Mouse (Mus musculus): ENCODE measurements at regions not wholly inside any gene's neighbourhood (a gene's known extent, or its start where the extent isn't known, plus 50 kb on each side); places are given as distances from the start of the nearest gene placed in this dataset.
A peak's percentile ranks its signal among the peaks of the same experiment; 100 is the strongest.

DNA sequence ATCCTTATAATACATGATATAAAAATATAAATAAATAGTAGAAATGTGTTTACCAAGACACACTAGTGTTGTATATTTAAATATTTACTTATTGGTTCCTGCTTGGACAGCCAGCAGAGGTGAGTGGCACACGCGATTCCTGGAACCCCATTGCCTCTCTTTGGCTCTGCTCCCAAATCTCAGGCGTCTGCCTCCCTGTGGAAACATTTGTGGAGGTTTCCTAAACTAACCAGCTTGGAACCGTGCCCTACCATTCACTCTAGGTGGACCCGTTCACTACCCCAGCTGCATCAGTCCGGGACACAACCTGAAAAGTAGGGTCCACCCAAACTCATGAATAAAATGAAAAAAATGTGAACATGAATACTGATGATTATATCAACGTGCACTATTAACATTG is 404.0 kb upstream of the Defb41 start:
- no peak for DNase-seq (ENCODE audit: low spot score)

DNA sequence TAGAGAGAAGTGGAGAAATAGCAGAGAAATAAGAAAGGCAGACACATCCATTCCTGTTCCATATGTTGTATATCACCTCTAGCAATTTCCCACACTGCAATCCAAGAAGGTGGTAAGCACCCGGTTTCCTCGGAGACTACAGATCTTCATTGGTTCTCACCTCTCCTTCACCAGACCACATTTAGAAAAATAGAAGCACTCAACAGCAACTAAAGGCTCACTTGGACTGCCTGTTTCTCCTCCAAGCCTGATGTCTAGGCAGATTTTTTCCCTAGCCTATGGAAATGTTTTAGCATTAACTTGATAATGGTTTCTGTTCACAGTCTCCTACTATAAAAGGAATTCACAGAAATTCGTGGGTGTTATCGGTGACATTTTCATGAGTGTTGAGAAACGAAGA is 403.3 kb upstream of the Defb41 start:
- DNase-seq (ENCODE audit: low spot score) = no peak

DNA sequence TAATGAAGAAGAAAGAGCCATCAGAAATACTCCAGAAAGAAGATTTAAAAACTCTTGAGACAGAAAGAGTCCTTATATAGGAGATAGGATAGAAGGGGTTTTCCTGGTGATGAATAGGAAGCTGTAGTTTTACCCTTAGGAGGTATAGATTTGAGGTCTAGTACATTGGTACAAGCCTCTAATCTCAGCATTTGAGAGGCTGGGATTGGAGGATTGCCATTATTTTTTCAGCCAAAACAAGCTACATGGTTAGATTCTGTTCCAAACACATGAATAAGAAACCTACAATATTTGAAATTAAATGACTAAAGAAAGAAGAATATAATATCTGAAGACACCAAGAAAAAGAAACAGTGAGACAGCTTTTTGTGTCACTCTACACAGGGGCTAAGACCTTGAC is 375.9 kb upstream of the Defb41 start:
- DNase-seq (ENCODE audit: low spot score) = no peak

DNA sequence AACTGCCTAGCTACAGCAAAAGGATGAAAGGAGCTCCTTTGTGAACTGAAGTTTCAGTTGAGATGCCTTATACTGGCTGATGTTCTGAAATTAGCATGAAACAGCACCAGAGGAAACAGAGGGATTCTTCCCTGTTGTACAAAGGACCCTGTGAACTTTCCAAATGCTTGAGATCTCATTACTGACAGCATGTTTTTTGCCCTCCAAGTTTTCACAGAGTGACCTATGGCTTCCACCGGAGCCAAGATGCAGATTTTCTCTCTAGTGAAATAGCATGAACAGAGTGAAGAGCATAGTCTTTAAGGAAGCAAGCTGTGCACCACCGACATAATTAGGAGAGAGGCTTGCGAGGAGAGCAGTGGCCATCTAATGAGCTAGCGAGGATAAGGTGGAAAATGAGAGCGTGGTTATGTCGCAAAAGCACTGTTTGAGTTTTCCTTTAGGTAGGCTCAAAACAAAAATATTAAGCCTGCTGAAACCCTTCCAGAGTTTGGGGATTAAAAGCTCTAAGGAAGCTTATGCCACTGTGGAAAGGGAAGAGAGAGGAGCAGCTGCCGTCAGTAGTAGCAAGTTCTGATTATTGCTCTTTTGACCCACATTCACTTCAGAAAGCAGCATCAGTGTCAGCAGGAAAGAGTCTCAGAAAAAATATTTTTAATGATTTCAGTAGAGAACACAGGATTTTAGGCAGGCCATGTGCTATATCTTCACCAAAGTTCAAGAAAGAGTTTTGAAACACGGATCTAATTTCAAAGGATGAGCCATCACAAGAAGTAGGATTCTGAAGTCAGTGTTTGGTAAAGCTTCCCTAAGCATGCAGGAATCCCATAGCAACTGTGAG is 374.7 kb upstream of the Defb41 start:
- no peak for DNase-seq (ENCODE audit: low spot score)

DNA sequence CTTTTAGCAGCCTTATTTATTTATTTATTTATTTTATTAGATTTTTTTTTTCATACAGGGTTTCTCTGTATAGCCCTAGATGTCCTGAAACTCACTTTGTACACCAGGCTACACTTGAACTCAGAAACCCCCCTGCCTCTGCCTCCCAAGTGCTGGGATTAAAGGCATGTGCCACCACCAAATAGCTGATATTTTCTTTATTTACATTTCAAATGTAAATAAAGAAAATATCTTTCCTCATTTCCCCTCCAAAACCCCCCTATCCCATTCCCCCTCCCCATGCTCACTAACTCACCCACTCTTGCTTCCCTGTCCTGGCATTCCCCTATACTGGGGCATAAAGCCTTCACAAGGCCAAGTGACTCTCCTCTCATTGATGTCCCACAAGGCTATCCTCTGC is 372.4 kb upstream of the Defb41 start:
- DNase-seq (ENCODE audit: low spot score) = peak; percentile 25

DNA sequence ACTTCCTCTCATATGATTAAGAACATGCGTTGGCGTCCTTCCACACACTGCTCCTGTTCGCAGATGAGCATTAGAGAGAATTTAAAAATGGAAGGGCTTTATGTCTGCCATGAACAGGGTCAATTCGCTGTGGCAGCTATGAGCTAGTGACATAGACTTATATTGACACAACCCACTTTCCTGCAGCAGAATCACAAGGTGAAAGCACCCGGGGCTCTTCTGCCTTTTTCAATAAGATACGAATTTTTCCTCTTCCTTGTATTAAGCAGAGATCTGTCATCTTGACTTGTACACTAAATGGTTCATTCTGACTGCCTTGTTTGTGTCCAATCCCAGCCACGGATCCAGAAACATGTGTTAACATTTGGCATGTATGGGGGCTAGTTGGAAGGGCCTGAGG is 345.3 kb upstream of the Defb41 start:
- no peak for DNase-seq (ENCODE audit: low spot score)

DNA sequence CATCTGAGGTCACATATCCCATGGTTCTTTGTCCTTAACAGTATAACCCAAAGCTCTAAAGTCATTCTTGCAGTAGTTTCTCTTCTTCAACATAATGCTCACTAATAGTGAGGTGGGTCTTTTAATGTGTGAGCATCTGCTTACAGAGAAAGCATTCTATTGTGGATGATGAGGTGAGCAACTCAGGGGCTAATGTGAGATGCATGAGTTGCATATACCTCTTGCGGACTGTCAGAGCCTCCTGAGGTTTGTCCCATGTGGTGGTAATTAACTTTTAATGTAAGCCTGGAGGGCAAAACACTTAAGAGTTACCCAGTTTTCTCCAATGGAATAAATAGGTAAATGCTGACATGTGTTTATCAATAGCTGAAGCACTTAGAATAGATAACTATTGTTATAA is 334.9 kb upstream of the Defb41 start:
- no peak for DNase-seq (ENCODE audit: low spot score)

DNA sequence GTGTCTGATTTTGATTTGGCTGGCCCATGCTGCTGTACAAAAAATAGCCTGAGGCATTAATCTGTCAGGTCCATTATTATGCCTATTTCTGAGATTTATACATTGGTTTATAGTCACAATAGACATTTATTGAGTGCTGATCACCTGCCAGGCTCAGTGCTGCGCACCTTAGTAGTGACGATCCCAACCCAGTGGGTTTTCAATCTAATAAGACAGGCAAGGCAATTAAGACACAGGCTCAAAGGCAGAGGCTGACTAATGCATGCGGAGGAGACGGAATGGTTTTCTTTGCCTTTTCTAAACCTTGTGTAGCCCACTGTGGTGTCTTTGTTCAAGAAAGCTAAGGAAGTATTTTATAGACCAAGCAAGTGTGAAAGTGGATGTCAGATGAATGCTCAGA is 334.0 kb upstream of the Defb41 start:
- no peak for DNase-seq (ENCODE audit: low spot score)

DNA sequence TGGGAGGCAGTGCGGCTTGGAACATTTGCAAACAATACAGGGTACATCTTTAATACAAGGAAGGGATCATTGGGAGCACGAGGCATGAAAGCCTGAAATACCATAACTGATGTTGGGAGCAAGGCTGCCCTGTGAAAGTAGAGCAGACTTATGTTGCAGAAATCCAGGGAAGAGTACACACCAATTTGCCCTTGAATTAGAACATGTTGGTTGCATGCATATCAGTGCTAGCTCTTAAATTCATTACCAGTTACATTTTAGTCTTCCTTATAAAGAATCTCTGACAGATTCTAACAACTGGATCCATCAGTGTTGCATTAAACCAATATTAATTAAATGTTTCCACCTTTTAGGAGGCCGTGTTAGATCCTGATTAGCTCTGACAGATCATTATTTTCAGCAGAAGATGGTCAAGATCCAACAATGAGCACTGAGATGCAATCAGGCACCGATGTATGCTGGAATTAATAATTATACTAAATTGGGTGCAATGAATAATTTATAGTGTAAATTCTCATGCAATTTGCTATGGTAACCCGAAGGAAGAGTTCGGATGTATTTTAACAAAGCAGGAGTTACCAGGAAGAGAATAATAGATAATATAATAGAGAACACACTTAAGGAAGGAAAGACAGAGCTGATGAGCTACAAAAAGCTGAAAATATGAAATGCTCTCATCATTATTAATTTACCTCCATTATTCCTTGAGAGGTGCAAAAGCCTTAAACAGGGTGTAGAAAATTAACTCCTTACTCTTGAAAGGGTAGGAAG is 318.6 kb upstream of the Defb41 start:
- no peak for DNase-seq (ENCODE audit: low spot score)

DNA sequence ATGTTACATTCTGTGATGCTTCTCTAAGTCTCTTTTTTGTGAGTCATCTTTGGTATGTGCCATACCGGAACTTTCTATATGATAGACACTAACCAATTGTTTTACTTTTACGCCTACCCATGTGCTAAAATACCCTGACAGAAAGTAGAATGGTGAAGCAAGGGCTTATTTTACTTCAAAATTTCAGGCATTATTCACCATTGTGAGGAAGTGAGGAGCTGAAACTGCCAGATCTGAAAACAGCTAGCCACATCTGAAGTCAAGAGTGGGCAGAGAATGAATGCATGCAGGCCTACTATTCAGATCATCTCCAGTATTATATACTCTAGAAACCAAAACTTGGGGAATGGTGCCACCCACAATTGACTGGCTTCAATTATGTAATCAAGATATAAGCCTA is 313.7 kb upstream of the Defb41 start:
- DNase-seq (ENCODE audit: low spot score) = no peak

DNA sequence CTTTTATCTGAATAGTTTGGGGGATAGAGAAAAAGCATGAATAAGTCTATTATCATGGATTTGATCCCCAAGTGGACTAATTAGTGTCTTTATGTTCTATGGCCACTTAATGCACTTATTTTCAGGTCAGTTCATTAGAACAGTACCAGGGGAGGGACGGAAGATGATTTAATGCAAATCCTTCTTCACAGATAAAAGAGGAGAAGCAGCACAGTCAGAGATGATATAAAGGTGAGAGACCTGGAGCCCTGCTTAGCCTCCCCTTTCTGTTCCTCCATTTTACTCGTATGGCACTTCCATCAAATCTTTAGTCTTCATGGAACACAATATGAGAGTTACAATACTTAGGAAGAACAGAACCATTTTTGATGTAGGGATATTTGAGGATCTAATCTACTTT is 302.1 kb upstream of the Defb41 start:
- DNase-seq (ENCODE audit: low spot score) = no peak

DNA sequence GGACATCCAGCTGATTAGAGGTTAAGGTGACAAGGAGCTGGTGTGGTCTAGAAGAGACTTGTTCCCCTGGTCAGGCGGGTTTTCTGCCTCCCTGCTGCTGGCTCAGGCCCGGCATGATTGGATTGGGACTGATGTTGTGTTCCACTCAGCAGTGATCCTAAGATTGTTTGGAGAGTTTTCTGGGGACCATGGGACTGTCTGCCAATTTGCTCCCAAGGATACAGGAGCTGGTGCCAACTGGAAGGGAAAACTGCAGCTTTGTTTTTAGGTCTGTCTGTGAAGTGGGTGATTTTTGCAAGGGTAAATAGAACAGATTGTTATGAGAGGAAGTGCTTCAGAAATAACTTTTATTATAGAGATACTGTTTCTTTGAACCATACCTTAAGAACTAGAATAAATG is 286.3 kb upstream of the Defb41 start:
- no peak for DNase-seq (ENCODE audit: low spot score)

DNA sequence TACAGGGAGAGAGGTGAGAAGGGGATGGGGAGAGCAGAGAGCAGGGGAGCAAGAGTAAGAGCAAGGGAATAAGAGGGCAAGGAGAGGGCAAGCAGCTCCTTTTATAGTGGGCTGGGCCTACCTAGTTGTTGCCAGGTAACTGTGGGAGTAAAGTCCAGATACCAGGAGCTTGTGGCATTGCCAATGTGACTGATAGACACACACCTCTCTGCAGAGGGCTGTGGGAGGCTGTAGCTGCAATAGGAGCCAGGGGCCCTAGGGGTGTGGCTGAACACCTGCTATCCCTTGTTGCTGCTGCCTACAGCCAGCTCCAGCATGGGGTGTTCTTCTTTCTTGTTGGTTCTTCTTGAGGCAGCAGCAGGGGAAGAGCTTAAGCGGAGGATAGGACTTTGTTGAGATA is 266.8 kb upstream of the Defb41 start:
- no peak for DNase-seq (ENCODE audit: low spot score)

DNA sequence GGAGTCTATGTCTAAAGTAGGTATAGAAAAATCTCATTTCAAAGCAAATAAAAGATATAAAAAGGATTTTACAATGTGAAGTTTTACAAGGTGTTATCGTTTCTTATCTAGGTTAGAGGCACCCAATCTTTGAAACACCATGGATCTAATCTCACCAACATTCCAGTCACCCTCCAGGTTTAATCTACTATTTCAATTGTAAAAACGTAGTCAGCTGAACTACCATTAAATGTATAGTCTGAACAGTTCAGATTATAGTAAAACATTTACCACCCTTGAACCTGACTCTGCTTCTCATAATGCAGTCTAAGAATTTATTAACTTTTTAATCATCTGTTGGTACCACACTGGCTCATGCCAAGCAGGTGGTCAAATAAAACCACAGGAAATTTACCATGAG is 259.5 kb upstream of the Defb41 start:
- no peak for DNase-seq (ENCODE audit: low spot score)

DNA sequence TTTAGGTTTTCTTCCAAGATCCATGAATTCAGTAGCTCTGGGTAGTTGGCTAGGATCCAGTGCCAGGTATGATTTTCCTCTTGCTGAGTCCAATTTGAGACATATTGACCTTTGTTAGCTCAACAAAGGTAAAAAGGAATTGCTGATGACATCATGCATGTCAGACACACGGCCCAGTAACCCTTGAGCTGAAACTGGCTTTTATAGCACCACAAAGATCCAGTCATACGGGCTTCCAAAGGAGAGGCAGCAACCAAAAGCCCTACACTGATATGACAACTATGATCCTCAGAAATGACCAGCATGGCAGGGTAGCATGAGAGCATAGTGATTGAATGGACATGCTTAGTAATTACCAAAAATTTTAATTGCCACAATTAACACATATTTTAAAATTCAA is 258.0 kb upstream of the Defb41 start:
- DNase-seq (ENCODE audit: low spot score) = no peak

DNA sequence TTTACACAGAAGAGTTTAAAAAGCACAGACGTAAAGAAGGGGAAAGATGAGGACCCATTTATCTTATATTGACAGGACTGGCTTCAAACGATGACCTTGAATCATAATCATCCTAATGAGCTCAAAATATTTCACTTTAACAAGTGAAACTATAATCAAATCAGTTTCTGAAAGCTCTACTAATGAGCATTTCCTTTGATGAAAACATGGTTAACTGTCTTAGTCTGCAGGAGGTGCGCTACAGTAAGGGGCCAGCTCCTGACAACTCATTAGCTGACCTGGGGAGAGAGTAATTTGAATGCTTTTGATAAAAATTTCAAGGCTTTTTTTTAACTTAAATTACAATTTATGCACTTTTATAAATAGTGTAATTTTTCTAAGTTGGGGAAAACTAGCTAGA is 247.8 kb upstream of the Defb41 start:
- DNase-seq (ENCODE audit: low spot score) = no peak

DNA sequence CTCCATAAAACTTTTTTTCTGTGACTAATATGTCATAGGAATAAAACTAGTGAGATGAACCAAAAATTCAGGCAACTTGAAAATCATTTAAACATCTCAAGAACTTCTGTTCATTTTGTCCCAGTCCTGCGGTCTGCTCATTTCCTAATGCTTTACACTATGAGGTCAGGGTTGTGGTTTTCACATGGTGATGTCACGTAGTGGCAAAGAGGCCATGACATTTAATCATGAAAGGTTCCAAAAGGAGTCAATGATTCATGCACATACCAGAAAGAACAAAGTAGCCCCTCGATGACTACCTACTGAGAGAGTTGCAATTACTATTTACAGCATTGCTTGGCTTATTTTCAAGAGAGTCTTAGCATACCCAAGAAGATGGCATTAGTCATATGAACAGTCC is 233.6 kb upstream of the Defb41 start:
- no peak for DNase-seq (ENCODE audit: low spot score)

DNA sequence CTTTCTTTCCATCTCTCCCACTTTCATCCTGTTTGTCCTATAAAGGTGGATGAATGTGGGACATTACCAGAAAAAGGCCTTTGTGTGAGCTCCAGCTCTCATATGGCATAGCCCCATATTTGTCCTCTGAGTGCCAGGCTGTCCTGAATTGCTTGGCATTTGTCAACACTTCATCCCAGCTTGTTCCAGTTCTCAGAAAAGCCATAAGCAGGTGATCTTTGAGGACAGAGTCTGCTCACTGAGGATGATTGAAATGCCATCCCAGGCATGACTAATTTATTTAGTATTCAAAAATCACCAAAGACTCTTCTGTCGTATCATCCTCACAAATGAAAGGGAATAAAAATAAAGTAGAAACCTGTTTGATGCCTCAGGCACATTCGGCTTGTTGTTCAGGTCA is 203.6 kb upstream of the Defb41 start:
- DNase-seq (ENCODE audit: low spot score) = no peak

DNA sequence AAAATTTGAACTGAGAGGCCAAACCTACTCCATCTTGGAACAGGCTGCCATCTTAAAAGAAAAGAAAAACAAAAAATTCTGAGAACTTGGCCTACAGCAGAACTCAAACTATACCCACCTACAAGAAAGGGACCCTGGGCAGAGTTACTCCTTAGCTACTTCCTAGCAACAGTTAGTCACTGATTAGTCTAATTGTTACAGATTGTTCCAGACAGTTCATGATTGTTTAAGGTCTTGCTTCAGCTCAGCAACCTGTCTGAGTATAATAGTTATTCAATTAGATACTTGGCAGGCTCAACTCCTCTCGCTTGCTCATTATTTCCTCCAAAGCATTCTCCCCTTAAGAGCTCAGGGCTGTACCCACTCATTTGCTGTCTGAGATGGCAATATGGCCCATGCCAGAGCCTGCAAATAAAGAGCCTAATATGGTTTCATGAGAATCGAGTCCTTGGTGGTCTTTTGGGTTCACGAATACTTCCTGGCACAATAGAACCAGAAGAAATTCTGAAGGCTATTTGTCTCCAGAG is 200.4 kb upstream of the Defb41 start:
- DNase-seq (ENCODE audit: low spot score) = no peak

DNA sequence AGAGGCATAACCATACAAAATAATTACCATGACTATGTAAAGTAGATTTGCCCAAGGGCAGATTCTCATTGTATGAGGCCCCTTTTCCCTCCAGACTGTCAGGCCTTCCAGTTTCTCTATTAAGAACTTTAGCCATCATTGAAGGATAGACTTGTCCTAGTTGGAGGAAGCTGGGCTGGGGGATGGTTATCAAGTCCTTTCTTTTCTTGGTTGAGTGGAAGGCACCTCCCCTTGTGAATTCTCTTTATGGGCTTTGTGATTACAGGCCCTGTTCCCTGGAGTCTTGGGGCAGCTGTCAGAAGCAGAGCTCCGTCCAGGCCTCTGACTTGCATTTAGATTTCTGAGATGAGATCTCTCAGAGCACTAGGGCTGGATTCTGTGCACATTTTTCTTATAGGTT is 198.3 kb upstream of the Defb41 start:
- no peak for DNase-seq (ENCODE audit: low spot score)

DNA sequence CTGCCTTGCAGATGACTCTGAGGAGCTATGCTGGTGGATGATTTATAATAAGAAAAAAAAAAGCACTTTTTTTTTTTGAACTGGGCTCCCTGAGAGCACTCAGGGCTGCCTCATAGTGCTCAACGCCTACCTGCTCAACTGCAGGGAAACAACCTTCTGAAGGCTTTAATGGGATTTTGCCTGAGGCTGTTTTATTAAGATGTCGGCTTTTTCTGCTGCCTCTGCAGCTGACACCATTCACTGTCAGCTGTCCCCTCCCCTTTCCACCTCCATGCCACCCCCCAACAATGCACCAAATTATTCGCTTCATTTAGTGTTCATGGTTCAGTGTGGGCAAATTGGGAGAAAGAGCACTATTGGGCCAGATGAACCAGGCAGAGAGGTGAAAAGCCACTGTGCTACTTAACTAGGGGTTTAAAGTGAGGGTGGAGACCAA is 151.4 kb upstream of the Defb41 start:
- no peak for DNase-seq (ENCODE audit: low spot score)

DNA sequence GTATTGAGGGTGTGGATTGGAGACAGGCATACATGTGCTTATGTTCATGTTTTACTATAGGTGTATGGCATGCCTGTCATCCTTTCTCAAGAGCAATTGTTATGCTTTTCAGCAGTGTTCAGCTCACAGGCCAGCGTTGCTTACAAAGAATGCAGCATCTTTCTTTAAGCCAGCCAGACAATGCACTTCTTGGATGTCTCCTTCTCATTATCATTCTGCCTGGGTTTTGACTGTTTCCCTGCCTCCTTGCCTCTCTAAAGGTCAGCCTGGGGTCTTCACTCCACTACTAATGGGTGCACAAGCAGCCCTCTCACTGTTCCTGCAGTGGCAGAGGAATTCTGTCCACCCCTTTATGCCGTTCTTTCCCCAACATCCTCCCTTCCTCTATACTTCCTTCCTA is 150.9 kb upstream of the Defb41 start:
- DNase-seq (ENCODE audit: low spot score) = no peak

DNA sequence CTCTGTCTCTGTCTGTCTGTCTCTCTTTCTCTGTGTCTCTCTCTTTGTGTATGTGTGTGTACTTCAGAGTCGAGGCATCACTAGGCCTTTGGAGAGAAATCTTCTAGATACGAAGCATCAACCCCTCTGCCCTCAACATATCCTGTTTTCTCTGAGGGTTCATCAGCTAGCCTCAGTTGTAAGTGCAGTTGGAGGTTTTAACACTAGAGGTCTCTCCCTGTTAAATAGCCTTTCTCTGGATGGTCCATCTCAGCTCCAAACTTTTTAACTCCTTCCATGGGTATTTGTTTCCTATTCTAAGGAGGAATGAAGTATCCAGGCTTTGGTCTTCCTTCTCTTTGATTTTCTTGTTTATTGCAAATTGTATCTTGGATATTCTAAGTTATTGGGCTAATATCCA is 147.8 kb upstream of the Defb41 start:
- no peak for DNase-seq (ENCODE audit: low spot score)
